Mouse (Mus musculus): ENCODE measurements around the gene Klhdc8b.

- TF ChIP-seq CTCF (IDR thresholded peaks at IDR 0.05; ENCODE audit: low read depth) (no peak), EP300 (IDR thresholded peaks at IDR 0.05; ENCODE audit: low read depth) (no peak)
These were observed 63.1 kb downstream of the Klhdc8b start for GRCm38 (mm10) chr9:108398324-108398723.
